Mouse (Mus musculus) lung, adult 10 weeks (tissue): Measurements from ENCODE around the gene 1700037H04Rik. TPM values are rescaled to one million over a fixed set of nuclear protein-coding genes. Genes with fewer than 3 reads are reported as not detected.

ENCODE experiments used
- polyA plus RNA-seq: library from polyadenylated mRNA; stranded (reverse); fragments of 350-450 nt; fragmentation: Illumina TruSeq; extraction: RNeasy Lipid Tissue Mini Kit (QIAGEN cat#74804); gene quantifications from one replicate; pipeline ENCODE4 v1.2.3, GENCODE M21; 2014; ENCODE audit warnings: low read depth, low replicate concordance; ENCODE audit not compliant: insufficient read depth

The 1700037H04Rik gene
- polyA plus RNA-seq: 16.9 TPM

DNA sequence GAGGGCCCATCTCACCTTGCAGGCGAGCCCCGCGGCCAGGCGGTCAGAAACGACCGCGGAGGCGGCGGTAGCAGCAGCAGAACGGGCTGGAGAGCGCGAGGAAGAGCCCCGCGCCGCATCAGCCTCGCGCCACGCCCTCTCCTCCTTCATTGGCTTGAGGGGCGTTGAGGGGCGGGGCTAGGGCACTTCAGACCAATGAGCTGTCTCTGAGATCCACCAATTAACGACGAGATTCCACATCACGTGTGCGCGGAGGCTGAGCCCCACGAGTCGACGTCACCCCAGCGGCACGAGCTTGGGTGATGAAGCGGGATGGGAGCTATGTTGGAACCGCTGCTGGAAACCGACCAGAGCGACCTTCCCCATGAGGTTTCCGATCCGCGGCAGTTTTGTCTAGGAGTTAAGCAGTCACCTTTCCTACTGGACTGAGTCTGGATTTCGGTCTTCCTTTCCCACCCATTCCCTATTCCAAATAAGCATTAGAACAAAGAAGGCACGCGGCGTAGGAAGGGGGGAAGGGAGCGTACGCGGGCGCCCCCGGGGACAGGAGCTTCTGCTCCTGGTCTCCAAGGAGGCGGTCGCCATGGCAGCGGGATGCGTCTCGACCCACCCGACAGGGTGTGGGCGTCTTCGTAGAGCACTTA, at the start of gene 1700037H04Rik:
Gene 1700037H04Rik (minus strand): TSS at position 144 of the 644 bp plus-strand sequence.

DNA sequence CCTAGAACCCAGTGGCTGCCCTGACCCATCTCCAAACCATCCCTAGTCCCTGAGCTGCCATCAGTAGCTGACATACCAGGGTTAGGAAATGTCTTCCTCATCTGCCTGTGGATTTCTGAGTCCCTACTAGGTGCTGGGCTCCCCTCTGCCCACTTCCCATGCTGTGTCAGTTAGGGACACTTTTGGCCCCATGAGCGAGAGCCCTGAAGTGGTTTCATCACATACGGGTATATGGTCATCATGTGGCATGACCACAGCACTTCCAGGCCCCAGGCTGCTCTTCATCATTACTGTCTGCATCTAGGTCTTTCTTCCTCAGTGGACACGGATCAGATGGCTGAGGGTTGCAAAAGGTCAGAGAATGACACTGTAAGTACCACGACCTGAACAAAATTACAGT, 46.9 kb upstream of the 1700037H04Rik start, which contains the start of gene Ap5s1:
Gene Ap5s1 (plus strand): TSS at position 301 of the 400 bp plus-strand sequence.

DNA sequence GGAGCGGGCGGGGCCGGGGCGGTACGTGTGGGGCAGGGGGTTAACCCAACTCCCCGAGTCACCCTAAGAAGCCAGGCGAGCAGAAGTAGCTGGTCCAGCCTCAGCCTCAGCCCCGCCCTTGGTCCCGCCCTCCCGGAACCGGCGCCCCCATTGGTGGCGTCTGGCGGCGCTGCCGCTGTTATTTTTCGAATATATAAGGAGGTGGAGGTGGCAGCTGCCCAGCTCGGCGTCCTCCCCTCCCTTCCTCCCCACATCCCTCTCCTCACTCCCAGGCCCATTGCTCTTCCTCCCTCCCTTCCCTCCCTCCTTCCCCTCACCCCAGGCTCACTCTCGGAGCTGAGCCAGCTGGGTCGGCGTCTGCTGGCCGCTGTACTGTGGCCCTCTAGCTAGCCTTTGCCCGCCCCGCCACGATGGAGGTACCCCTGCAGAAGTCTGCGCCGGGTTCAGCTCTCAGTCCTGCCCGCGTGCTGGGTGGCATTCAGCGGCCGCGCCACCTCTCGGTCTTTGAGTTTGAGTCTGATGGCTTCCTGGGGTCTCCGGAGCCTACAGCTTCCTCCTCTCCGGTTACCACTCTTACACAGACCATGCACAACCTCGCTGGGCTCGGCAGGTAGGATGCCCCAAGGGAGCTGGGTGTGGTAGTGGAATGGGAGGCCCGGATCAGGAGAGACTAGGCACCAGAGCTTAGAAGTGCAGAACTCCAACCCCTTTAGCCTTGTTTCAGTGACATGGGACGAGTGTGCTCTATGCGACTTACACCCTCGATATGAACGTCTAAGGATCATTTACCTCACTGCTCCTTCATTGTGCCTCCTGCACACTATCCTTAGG, 27.1 kb upstream of the 1700037H04Rik start, which contains the start of the genes Cdc25b and Spef1:
Gene Cdc25b (plus strand): TSS at position 179 of the 831 bp plus-strand sequence.
Gene Spef1 (minus strand): TSS at position 512 of the 831 bp plus-strand sequence.

DNA sequence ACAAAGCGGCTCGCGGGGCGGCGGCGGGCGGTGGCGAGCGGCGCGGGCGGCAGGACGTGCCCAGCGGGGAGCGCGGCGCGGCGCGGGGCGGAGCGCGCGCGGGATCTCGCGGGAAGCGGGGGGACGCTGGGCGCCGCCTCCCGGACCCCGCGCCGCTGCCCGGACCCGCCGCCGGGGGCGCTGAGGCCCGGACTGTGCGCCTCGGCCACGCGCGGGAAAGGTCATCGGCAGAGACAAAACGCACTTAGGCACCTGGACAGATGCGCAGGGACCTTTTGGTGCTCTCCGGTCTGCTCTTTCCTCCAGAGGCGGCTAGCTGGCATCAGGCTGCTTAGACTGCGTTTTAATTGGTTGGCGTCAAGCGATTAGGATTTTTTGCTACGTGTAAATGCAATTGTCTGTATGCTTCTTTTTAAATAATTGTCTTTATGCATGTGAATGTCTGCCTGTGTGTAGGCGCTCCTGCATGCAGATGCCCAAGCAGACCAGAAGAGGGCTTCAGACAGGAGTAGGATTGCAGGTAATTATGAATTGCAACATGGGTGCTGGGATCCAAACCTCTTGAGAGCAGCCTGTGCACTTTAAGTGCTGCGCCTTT, 20.2 kb upstream of the 1700037H04Rik start, which contains the start of gene Cenpb:
Gene Cenpb (minus strand): TSS at position 78 of the 598 bp plus-strand sequence.

DNA sequence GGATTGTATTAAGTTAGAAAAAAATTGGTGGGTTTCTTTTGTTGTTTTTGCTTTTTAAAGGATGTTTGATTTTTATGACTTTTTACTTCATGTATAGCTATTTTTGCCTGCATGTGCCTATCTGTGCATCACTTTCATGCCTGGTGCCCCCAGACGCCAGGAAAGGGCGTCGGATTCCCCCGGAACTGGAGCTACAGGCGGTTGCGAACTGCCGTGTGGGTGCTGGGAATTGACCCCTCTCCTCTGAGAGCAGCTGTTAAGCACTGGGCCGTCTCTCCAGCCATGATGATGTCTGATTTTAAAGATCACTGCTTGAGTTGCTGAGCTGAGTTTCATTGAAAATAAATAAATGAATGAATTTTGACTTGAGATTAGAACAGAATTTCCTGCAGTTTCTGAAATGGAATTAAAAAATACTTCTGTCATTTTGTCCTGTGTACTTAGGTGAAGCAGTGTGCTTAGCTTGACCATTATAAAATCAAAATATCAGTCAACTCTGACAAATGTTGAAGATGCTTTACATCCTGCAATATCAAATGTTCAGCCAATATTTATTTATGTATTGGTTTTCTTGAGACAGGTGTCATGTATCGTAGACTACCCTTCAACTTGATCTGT, 26.8 kb downstream of the 1700037H04Rik start, which contains the start of gene Gm11037:
Gene Gm11037 (plus strand): TSS at position 568 of the 618 bp plus-strand sequence.

DNA sequence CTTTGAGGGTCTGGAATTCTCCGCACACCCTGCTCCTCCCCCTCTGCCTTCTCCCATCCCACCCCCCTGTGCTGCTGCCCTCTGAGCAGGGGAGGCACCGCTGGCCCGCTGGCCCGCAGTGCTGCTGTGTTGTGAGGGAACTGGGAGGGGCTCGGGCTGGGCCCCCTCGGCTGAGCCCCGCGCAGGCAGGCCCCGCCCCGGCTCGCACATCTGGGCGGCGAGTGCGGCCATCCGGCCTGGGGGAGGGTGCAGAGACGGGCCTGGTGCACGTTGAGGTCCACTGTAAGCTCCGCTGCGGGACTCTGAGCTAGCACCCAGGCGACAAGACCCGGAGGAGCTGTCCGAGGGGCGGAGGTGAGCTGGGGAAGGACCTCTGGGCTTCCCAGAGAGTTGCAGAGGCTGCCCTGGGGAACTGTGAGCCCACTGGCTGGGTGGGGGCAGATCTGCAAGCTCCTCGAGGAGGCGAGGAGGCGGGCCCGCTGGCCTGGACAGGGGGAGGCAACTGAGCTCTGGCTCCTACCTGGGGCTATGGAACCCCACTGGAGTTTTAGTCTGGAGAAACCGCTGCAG, 32.6 kb downstream of the 1700037H04Rik start, which contains the start of gene Hspa12b:
Gene Hspa12b (plus strand): TSS at position 120 of the 570 bp plus-strand sequence.

Other genes with a start within 250 kb of the 1700037H04Rik start
- 3.0 TPM for gene Gfra4, start 117.0 kb downstream of the 1700037H04Rik start, polyA plus RNA-seq
- gene Adam33, start 96.3 kb downstream of the 1700037H04Rik start, polyA plus RNA-seq: 6.4 TPM
- 1.8 TPM for gene Siglec1, start 73.3 kb downstream of the 1700037H04Rik start, polyA plus RNA-seq
- gene Hspa12b, start 32.8 kb downstream of the 1700037H04Rik start, polyA plus RNA-seq: 23.7 TPM
- gene Gm11037, start 26.6 kb downstream of the 1700037H04Rik start, polyA plus RNA-seq: not detected
- gene Cenpb, start 20.0 kb upstream of the 1700037H04Rik start, polyA plus RNA-seq: 80.9 TPM
- gene Cdc25b, start 26.9 kb upstream of the 1700037H04Rik start, polyA plus RNA-seq: 11.6 TPM
- gene Spef1, start 27.2 kb upstream of the 1700037H04Rik start, polyA plus RNA-seq: 18.8 TPM
- 12.5 TPM for gene Ap5s1, start 47.0 kb upstream of the 1700037H04Rik start, polyA plus RNA-seq
- 13.7 TPM for gene Mavs, start 74.0 kb upstream of the 1700037H04Rik start, polyA plus RNA-seq
- gene Pank2, start 102.4 kb upstream of the 1700037H04Rik start, polyA plus RNA-seq: 22.1 TPM
- 1.7 TPM for gene Rnf24, start 192.8 kb upstream of the 1700037H04Rik start, polyA plus RNA-seq